Mouse (Mus musculus): ENCODE measurements at regions not wholly inside any gene's neighbourhood (a gene's known extent, or its start where the extent isn't known, plus 50 kb on each side); places are given as distances from the start of the nearest gene placed in this dataset.

- DNase-seq = no peak
Measured at GRCm38 (mm10) chr13:25700965-25701364, 430.7 kb upstream of the Nrsn1 start.

- no peak for DNase-seq
Measured at GRCm38 (mm10) chr13:25695956-25696355, 425.7 kb upstream of the Nrsn1 start.

DNA sequence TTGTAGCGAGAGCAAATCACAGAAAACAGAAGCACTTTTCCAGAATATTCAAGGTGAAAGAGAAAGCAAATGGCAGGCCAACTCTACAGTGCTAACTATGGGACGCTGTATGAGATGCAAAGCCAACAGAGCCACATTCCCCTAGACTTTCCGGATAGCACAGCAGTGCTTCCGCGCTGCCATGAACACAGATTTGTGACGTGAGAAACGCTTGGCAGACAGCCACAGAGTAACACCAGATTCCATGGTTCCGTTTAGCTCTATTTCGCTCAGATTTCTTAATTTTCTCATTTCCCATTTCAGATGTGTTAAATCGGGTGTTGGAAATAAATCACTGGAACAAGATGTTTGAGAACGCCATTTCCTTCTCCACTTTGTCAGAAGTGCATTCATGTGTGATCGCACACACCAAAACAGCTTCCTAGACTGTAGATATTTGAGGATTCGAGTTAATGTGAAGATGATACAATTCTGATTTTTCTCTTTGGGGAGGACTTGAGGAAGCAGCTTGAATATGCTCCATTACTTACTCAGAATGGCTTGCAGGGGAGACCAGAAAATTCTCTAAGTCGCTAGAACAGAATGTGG is 424.8 kb upstream of the Nrsn1 start:
- peak; percentile 45 to 48 for DNase-seq

GRCm38 (mm10) chr13:25678221-25678735 is 408.0 kb upstream of the Nrsn1 start:
- DNase-seq = no peak

DNA sequence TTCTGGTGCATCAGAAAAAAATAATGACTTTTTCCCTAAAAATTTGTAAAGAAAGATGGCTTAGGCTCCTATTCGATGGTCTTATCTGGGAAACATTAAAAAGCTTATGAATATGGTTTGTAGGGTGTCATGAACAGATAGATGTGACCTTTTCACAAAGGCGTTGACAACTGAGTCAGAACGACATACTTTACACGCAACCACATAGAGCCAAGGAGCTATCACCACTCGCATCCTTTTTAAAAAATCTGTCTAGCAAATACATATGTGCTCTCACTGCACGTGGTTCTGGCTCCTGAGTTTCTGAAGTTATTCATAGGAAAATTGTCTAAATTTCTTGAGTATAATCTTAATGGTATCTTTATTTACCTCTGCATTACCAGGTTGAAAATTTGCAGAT is 404.9 kb upstream of the Nrsn1 start:
- no peak for DNase-seq

GRCm38 (mm10) chr13:25666022-25666421 is 395.7 kb upstream of the Nrsn1 start:
- no peak for DNase-seq

DNA sequence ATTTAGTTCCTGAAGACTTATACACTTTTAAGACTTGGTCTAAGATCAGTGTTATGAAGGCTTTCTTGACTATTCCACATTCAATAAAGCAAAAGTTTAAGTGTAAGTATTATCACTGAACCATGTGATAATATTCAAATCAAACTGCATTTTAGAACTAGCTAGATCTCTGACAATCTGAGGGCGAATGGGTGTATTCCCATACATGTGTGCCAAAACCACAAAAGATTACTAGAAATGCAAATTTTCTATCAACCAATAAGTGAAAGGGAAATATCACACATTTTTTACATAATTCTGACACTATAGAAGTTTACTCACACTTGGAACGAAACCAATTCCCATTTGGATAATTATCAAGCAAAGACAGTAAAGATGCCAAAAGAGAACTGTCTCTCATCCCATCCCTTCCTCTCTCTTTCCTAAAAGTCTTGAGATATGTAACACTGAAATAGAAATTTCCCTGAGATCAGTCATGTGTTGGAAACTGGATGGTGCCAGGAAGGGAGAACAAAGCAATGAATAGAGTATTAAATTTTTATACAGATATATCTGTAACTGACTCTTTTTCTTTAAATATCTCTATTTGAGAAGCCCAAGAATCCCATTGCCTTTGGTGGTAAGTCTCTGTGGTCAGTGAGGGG is 394.8 kb upstream of the Nrsn1 start:
- no peak for DNase-seq

GRCm38 (mm10) chr13:25648430-25648786 is 378.1 kb upstream of the Nrsn1 start:
- DNase-seq = no peak

DNA sequence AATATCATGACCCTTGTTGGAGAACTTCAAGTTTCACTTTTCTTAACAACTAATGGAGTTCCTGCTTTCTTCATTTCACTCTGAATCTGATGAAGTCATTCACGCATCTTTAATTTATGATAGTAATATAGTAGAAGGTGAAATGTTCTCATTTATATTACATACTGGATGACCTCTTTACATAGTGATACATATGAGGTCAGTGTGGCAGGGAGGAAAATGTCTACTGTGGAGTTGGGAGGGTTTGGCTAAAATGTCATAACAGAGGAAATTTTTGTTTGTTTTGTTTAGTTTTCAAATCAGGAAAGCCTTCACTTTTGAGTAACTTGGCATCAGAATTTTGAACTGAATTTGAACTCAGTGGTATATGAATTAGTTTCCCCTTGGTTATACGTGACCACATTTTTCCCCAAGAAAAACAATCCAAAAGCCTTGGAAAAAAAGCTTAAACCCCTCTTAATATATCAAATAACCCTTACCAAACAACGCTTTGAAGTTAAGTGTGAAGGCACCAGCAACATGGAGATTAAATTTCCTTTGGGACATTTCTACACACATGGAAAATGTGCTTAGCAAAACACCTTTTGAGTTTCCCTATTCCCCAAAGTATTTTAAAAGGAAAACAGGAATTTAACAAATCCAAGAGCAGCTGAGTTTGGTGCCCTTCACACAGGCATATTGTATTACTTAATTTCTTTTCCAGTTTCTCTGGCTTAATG is 377.6 kb upstream of the Nrsn1 start:
- DNase-seq = no peak

DNA sequence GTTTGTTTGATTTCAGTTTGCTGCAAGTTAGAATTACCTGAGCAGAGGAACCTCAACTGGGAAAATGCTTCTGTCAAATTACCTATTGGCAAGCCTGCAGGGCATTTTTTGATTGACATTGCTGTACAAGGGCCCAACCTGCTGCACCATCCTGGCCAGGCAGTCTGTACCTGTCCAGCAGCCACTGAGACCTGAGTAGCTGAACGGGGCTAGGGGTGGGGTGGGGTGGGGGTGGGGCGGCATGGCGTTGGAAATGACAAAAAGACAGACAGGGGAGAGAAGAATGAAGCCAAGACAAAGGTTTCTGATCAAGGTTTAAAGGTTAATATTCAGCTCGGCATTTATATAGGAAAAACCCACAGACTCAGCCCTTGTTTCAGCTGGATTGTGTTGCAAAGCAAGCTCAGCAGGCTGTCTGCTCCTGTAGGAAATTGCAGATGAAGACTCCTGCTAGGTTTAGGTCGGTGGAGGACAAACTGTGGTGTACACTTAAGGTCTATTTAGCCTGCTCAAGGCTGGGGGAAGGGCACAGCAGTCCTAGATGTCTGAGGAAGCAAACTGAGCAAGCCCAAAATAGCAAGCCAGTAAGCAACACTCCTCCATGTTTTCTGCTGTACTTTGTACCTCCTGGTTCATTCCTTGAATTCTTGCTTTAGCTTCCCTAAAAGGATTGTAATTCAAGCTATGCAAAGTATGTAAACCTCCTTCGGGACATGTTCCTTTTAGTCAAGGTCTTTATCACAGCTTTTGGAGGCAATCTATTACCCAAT is 369.4 kb upstream of the Nrsn1 start:
- no peak for DNase-seq

GRCm38 (mm10) chr13:25629466-25629865 is 359.2 kb upstream of the Nrsn1 start:
- DNase-seq = peak; percentile 35 to 48

- no peak for DNase-seq
Measured at GRCm38 (mm10) chr13:25617578-25617977, 347.3 kb upstream of the Nrsn1 start.

DNA sequence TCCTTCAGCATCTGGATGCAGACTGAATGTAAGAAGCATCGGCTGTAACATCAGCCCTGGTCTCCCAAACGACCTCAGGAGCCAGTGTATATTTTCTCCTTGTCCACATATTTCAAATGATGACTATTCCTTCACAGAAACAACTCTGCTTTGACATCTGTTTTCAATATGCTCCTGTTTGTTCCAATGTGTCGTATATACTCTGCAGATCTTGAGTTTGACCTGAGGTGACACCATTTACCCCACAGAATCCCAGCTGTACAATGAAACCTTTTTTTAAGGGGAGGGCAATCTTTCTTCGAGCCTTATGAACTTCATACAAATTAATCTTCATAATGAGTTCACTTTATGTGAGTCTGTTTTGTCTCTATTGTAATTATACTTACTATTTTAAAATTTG is 341.7 kb upstream of the Nrsn1 start:
- DNase-seq = no peak

DNA sequence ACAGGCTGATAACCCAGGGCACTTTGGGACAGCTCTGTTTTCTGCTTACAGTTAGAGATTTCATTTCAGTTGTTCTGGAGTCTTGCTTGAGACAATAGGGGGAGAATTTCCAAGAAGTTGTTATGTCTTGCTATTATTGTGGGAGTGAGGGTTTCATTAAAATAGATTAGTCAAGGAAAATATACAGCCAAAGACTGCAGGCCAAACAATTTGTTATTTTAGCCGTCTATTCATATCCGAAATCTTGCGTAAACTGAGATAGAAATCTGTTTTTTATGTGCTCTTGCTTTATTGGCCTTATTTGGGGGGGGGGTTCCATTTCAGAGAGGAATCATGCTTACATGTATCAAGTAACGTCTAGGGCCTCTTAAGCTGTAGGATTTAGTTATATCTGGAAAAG is 339.3 kb upstream of the Nrsn1 start:
- no peak for DNase-seq

DNA sequence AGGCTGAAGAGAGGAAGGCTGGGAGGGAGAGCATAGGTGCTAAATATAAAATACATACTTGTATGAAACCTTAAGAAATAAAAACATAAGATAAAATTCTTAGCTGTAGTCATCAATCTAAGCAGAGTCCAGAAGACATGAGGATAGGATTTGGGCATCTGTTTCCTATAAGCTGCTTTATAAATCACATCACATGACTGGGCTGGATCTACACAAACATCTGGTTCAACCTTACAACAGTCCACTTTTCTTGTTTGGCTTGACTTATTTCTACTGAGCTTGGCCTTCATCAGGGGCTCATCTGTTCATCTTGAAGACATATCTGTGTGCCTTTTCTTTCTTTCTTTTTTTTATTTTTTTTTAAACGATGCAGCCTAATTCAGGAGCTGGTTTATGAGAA is 338.9 kb upstream of the Nrsn1 start:
- no peak for DNase-seq

- peak; percentile 37 to 49 for DNase-seq
Measured at GRCm38 (mm10) chr13:25601351-25601750, 331.0 kb upstream of the Nrsn1 start.

GRCm38 (mm10) chr13:25594629-25595028 is 324.3 kb upstream of the Nrsn1 start:
- no peak for DNase-seq

DNA sequence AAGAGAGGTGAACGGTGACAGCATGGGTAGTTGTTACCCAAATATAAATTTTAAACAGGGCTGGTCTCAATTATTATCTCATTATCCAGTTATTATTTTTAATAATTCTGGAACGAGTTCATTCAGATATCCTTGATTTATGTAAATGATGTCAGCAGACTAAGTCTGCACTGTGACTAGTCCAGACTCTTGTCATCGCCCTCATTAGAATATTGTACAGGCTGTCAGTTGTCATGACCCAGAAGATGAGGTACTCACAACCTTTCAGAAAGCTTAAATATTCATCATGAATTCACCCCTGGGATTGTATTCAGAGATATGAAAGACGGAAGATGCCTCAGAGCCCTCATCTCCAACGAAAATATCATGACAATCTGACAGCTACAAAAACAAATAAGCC is 300.3 kb upstream of the Nrsn1 start:
- no peak for DNase-seq

DNA sequence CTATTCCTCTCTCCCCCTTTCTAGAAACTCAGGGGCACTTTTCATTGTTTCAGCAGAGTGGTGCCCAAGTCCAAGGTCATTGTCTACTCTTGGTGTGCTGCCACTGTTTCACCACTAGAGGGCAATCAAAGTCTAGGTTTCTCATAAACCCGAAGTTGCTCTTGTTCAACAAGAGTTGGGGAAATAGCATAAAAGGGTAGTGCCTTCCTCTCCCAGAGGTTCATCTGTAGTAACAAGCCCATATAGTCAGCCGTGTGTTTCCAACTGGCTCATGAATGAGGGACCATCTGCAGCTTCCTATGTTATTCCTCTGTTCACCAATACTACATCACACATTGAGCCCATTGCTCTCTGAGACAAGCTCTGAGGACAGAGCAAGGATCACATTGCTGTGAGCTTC is 292.4 kb upstream of the Nrsn1 start:
- DNase-seq = peak; percentile 60 to 77

DNA sequence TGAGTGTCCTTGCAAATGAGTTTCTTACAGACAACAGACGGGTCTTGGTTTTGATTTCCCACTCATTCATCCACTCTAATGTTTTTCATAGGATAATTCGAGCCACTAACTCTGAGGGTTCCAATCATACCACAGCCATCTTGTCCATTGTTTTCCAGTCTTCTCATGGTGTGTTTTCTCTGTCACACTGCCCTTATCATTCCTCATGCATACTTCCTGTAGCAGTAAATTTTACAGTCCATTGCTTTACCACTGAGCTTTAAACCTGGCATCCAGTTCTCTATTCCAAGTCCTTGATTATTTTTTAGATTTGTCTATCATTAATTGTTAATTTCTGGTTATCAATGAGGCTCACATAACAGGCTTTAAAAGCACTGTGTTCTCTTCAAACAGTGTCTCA is 290.0 kb upstream of the Nrsn1 start:
- no peak for DNase-seq

DNA sequence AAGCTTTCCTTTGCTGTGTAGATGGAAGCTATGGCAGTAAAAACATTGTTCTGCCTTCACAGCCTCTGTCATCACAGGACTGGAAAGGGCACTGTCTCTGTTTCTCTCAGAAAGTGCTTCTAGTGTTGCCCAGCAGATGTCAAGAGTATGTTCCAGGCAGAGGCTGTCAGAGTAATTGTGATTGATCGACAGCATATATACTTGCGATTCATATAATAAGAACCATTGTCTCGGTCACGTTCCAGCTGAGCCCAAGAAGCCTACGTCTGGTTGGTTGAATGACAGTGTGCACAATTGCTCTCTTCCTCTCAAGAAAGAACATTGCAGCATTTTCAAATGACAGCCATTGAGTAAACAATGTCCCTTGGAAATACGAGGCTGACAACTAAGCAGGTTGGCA is 284.7 kb upstream of the Nrsn1 start:
- no peak for DNase-seq

GRCm38 (mm10) chr13:25548551-25548950 is 278.2 kb upstream of the Nrsn1 start:
- DNase-seq = no peak
